Mouse (Mus musculus): ENCODE data around the gene Luzp2. TPM values are rescaled to one million over a fixed set of nuclear protein-coding genes. Genes with fewer than 3 reads are reported as not detected.

The Luzp2 gene
- polyA plus RNA-seq, 1 experiment from 2014 or later: 0.73 TPM

DNA sequence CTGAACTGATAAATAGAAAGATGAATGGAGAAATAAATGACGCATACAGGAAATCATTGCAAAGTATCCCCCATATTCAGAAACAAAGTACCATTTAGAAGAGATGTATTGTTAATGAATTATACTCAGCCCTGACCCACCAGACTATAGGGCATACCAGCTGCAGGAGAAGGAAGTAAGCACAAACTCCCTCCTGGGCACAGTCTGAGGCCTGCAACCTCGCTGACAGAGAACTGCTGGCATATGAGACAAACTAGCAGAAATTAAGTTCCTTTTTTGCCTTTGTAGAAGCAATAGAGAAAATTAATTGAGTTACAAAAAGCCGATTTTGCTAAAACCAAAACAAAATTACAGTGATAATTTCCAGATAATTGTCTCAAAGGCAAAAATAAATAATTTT lies 355.4 kb downstream of the Luzp2 start:
- H3K4me2 ChIP-seq: no peak overlapping the region
- 71% methylated on average over 3 of the region's 3 CpGs for WGBS (ENCODE audit: insufficient replicate concordance)
- no peak overlapping the region for H3K4me3 ChIP-seq (ENCODE audit: low read depth, low read length)
- no peak overlapping the region for H3K27ac ChIP-seq (ENCODE audit: low read depth, low read length)
- no peaks in the 10 kb centered on the region for H3K27me3 ChIP-seq (ENCODE audit: control insufficient read depth, insufficient read depth, low read length)
- H3K36me3 ChIP-seq (ENCODE audit: control insufficient read depth, insufficient read depth, low read length): no peaks in the 10 kb centered on the region
- no peaks in the 10 kb centered on the region for H3K4me1 ChIP-seq (ENCODE audit: control insufficient read depth, insufficient read depth, low read length)
- no peak for ATAC-seq (replicated peaks; ENCODE audit: insufficient number of reproducible peaks, low FRiP score, low TSS enrichment)
- H3K9me3 ChIP-seq (replicated peaks; ENCODE audit: control insufficient read depth, low read length): no peaks in the 10 kb centered on the region
- no peak overlapping the region for H3K9ac ChIP-seq (ENCODE audit: low read depth, low read length)

DNA sequence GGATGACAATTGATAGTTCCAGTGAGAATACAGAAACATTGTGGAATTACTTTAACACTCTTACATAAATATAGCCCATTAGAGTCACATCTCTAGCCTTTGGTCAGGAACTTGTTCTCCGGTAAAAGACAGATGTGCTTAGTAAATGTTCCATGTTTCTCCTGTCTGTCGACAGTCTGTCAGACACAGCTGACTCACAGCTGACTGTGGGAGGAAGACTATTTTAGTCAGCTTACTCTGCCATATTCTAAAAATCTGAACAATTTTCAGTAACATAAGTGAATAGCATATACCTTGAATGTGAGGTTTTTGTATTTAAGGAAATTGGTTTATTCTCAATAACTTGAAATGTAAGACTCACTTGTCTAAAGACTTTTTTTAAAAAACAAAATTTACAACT lies 363.5 kb downstream of the Luzp2 start:
- ATAC-seq (replicated peaks; ENCODE audit: insufficient number of reproducible peaks, low FRiP score, low TSS enrichment): no peak
- WGBS (ENCODE audit: insufficient replicate concordance): 73% methylated on average over 2 of the region's 2 CpGs
- Histone ChIP-seq H3K4me1 (ENCODE audit: control insufficient read depth, insufficient read depth, low read length) (no peaks in the 10 kb centered on the region), H3K4me3 (ENCODE audit: low read depth, low read length) (no peak overlapping the region), H3K27ac (ENCODE audit: low read depth, low read length) (no peak overlapping the region), H3K9me3 (replicated peaks; ENCODE audit: control insufficient read depth, low read length) (no peaks in the 10 kb centered on the region), H3K4me2 (no peak overlapping the region), H3K9ac (ENCODE audit: low read depth, low read length) (no peak overlapping the region), H3K27me3 (ENCODE audit: control insufficient read depth, insufficient read depth, low read length) (no peaks in the 10 kb centered on the region), H3K36me3 (ENCODE audit: control insufficient read depth, insufficient read depth, low read length) (no peaks in the 10 kb centered on the region)

DNA sequence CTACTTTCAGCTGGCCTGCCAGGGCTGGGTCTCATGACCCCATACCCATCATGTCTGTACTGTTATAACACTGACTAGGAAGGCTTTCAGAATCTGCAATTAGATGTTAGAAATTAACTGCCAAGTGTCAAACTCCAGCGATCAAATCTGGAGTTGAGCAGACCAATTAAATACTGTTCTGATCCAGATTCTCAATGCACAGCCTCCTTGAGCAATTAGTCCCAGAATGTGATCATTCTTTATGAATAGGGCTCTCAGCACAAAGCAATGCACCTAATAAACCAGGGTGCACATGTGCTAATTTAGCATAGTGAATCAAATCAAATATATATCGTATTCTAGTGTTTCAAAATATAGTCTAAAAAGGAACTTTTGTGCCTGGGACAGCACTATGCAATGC lies 387.7 kb downstream of the Luzp2 start:
- 71% methylated on average over 2 of the region's 2 CpGs for WGBS (ENCODE audit: insufficient replicate concordance)
- H3K36me3 ChIP-seq (ENCODE audit: control insufficient read depth, insufficient read depth, low read length): no peaks in the 10 kb centered on the region
- H3K27ac ChIP-seq (ENCODE audit: low read depth, low read length): no peak overlapping the region
- H3K4me1 ChIP-seq (ENCODE audit: control insufficient read depth, insufficient read depth, low read length): no peaks in the 10 kb centered on the region
- H3K9ac ChIP-seq (ENCODE audit: low read depth, low read length): no peak overlapping the region
- H3K4me2 ChIP-seq: no peak overlapping the region
- H3K27me3 ChIP-seq (ENCODE audit: control insufficient read depth, insufficient read depth, low read length): no peaks in the 10 kb centered on the region
- H3K4me3 ChIP-seq (ENCODE audit: low read depth, low read length): no peak overlapping the region
- no peak for ATAC-seq (replicated peaks; ENCODE audit: insufficient number of reproducible peaks, low FRiP score, low TSS enrichment)
- no peaks in the 10 kb centered on the region for H3K9me3 ChIP-seq (replicated peaks; ENCODE audit: control insufficient read depth, low read length)

DNA sequence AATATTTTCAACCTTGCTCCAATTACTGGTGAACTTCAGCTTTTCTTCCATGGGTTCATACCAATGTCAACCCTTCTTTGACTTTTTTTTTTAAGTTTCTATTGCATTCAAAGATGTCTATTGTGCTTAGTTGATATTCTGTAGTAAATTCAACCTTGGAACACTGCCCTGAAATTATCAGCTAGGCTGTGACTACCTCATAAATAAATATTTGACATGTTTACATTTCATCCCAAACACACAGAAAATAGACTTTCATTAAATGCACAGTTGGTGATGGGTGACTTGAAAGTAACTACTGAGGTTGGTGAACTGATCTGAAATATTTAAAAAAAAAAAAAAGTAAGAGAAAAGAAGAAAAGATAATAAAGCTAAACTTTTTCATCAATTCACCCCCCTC lies 394.1 kb downstream of the Luzp2 start:
- H3K27ac ChIP-seq (ENCODE audit: low read depth, low read length): no peak overlapping the region
- no peak overlapping the region for H3K9ac ChIP-seq (ENCODE audit: low read depth, low read length)
- no peaks in the 10 kb centered on the region for H3K27me3 ChIP-seq (ENCODE audit: control insufficient read depth, insufficient read depth, low read length)
- H3K9me3 ChIP-seq (replicated peaks; ENCODE audit: control insufficient read depth, low read length): no peaks in the 10 kb centered on the region
- H3K4me2 ChIP-seq: no peak overlapping the region
- no peak overlapping the region for H3K4me3 ChIP-seq (ENCODE audit: low read depth, low read length)
- H3K4me1 ChIP-seq (ENCODE audit: control insufficient read depth, insufficient read depth, low read length): no peaks in the 10 kb centered on the region
- H3K36me3 ChIP-seq (ENCODE audit: control insufficient read depth, insufficient read depth, low read length): no peaks in the 10 kb centered on the region
- ATAC-seq (replicated peaks; ENCODE audit: insufficient number of reproducible peaks, low FRiP score, low TSS enrichment): no peak

All from heart, embryonic 11.5 days (tissue).